Mouse (Mus musculus) ovary, adult 10 weeks (tissue): Measurements from ENCODE around the gene Sh2d1b1. TPM values are rescaled to one million over a fixed set of nuclear protein-coding genes. Genes with fewer than 3 reads are reported as not detected.

Experiments
- polyA plus RNA-seq: library from polyadenylated mRNA; stranded (reverse); fragments of 350-450 nt; fragmentation: Illumina TruSeq; extraction: RNeasy Lipid Tissue Mini Kit (QIAGEN cat#74804); gene quantifications from one replicate; pipeline ENCODE4 v1.2.3, GENCODE M21; 2014

Gene Sh2d1b1
- 1.0 TPM for polyA plus RNA-seq

DNA sequence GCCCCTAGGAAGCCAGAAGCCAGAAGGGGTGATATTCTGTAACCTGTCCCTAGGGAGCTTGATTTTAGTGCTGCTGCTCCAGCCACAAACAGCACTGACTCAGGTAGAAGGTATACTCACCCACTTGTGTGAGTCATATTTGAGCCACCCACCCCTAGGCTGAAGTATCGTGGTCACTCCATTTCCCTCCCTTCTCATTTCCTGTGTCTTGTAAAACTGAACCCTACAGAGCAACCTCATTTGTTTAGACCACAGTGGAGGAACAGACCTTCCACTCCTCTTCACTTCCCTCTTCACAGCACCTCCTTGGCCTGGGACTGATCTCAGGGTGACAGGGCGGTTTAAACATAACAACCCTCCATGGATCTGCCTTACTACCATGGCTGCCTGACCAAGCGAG lies at the start of gene Sh2d1b1:
Gene Sh2d1b1 (plus strand): TSS at position 305 of the 400 bp plus-strand sequence.

DNA sequence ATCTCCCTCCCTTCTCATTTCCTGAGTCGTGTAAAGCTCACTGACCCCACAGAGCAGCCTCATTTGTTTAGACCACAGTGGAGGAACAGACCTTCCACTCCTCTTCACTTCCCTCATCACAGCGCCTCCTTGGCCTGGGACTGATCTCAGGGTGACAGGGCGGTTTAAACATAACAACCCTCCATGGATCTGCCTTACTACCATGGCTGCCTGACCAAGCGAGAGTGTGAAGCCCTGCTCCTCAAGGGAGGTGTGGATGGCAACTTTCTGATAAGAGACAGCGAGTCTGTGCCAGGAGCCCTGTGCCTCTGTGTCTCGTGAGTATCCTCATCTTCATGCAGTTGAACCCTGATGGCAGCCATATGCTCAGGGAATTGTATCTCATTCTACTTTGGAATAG lies 44.4 kb upstream of the Sh2d1b1 start, which contains the start of gene Sh2d1b2:
Gene Sh2d1b2 (plus strand): TSS at position 62 of the 400 bp plus-strand sequence.

GRCm38 (mm10) chr1:170306232-170306631 lies 29.1 kb downstream of the Sh2d1b1 start, which contains the start of gene Gm7694:
Gm7694 (minus strand) TSS chr1:170306332.

GRCm38 (mm10) chr1:170308503-170308902 lies 31.4 kb downstream of the Sh2d1b1 start, which contains the start of gene Spata46:
Spata46 (plus strand) TSS chr1:170308803.

Other genes starting within 250 kb of the Sh2d1b1 start
- gene Ddr2, start 166.6 kb upstream of the Sh2d1b1 start, polyA plus RNA-seq: 112 TPM
- gene Uap1, start 102.4 kb upstream of the Sh2d1b1 start, polyA plus RNA-seq: 42.6 TPM
- gene Uhmk1, start 61.9 kb upstream of the Sh2d1b1 start, polyA plus RNA-seq: 69.2 TPM
- gene Sh2d1b2, start 44.6 kb upstream of the Sh2d1b1 start, polyA plus RNA-seq: not detected
- 5.5 TPM for gene Gm7694, start 29.0 kb downstream of the Sh2d1b1 start, polyA plus RNA-seq
- not detected for gene Spata46, start 31.5 kb downstream of the Sh2d1b1 start, polyA plus RNA-seq